Mouse (Mus musculus) embryonic facial prominence, embryonic 12.5 days (tissue): ENCODE measurements around the gene Mb21d2. TPM values are rescaled to one million over a fixed set of nuclear protein-coding genes. Genes with fewer than 3 reads are reported as not detected.

Experiments
- ATAC-seq: fragments of 200-750 bp; cut with Nextera tagmentation; 2 replicates; pipeline ENCODE4 v1.8.0; 2017; ENCODE audit not compliant: insufficient number of reproducible peaks, insufficient read depth, low FRiP score, low TSS enrichment
- H3K27ac ChIP-seq: fragments of 300-500 bp; sonication (generic); 2 replicates; pipeline ENCODE4 v1.5.1; 2016; ENCODE audit warnings: mild to moderate bottlenecking
- H3K27me3 ChIP-seq: fragments of 300-500 bp; sonication (generic); 2 replicates; pipeline ENCODE4 v1.6.1; 2016; ENCODE audit warnings: mild to moderate bottlenecking, moderate library complexity
- H3K36me3 ChIP-seq: fragments of 300-500 bp; sonication (generic); 2 replicates; pipeline ENCODE4 v1.6.1; 2016; ENCODE audit warnings: mild to moderate bottlenecking
- H3K4me1 ChIP-seq: fragments of 300-500 bp; sonication (generic); 2 replicates; pipeline ENCODE4 v1.6.1; 2016
- H3K4me2 ChIP-seq: fragments of 300-500 bp; sonication (generic); replicated peaks from 2 replicates; pipeline ENCODE4 v1.6.1; 2016; ENCODE audit warnings: mild to moderate bottlenecking, moderate library complexity
- H3K4me3 ChIP-seq: fragments of 300-500 bp; sonication (generic); 2 replicates; pipeline ENCODE4 v1.5.1; 2016; ENCODE audit warnings: mild to moderate bottlenecking
- H3K9ac ChIP-seq: fragments of 300-500 bp; sonication (generic); 2 replicates; pipeline ENCODE4 v1.6.1; 2016; ENCODE audit warnings: mild to moderate bottlenecking, moderate library complexity
- H3K9me3 ChIP-seq: fragments of 300-500 bp; sonication (generic); 2 replicates; pipeline ENCODE4 v1.6.1; 2016; ENCODE audit warnings: mild to moderate bottlenecking, moderate library complexity
- WGBS: fragments of 180-500 bp; shearing (Covaris S2); methylation state at CpG from one replicate; pipeline ENCODE4 v1.1.7; 2016; 5-methylcytosine and 5-hydroxymethylcytosine counted together
- polyA plus RNA-seq: library from polyadenylated mRNA; unstranded; fragments of >200 nt; fragmentation: Nextera tagmentation; extraction: Ambion mirVana; gene quantifications from 2 replicates; pipeline ENCODE4 v1.2.1, GENCODE M21; 2016

Gene Mb21d2
- polyA plus RNA-seq, 1 experiment from 2014 or later = 10.4 TPM

GRCm38 (mm10) chr16:28877162-28877662 is 52.3 kb downstream of the Mb21d2 start:
- Histone ChIP-seq H3K27me3 (no peaks in the 10 kb centered on the region), H3K4me3 (no peak overlapping the region), H3K27ac (no peak overlapping the region), H3K4me2 (no peak overlapping the region), H3K36me3 (no peaks in the 10 kb centered on the region), H3K9ac (no peak overlapping the region), H3K9me3 (no peaks in the 10 kb centered on the region), H3K4me1 (peaks cover 28% of the 10 kb centered on the region)
- 69% methylated on average over 9 of the region's 9 CpGs for WGBS
- no peak for ATAC-seq

GRCm38 (mm10) chr16:28873404-28873895 is 56.0 kb downstream of the Mb21d2 start:
- 85% methylated on average over 8 of the region's 8 CpGs for WGBS
- Histone ChIP-seq H3K9me3 (no peaks in the 10 kb centered on the region), H3K36me3 (no peaks in the 10 kb centered on the region), H3K4me3 (no peak overlapping the region), H3K4me2 (no peak overlapping the region), H3K9ac (no peak overlapping the region), H3K4me1 (peaks cover 21% of the 10 kb centered on the region; the same call in 1 of the 2 replicates), H3K27me3 (no peaks in the 10 kb centered on the region), H3K27ac (no peak overlapping the region)
- no peak for ATAC-seq

- Histone ChIP-seq H3K4me2 (no peak overlapping the region), H3K4me3 (no peak overlapping the region), H3K36me3 (no peaks in the 10 kb centered on the region), H3K9me3 (no peaks in the 10 kb centered on the region), H3K27me3 (no peaks in the 10 kb centered on the region), H3K27ac (no peak overlapping the region; the same call in 1 of the 2 replicates), H3K9ac (no peak overlapping the region), H3K4me1 (peaks cover 30% of the 10 kb centered on the region; the same call in 1 of the 2 replicates)
- peak; percentile 29; the same call in 1 of the 2 replicates for ATAC-seq
- WGBS = 46% methylated on average over 9 of the region's 9 CpGs
Measured at GRCm38 (mm10) chr16:28870860-28871259, 58.6 kb downstream of the Mb21d2 start.

GRCm38 (mm10) chr16:28870456-28870855 is 59.0 kb downstream of the Mb21d2 start:
- Histone ChIP-seq H3K4me2 (no peak overlapping the region), H3K9ac (no peak overlapping the region), H3K4me3 (no peak overlapping the region), H3K9me3 (no peaks in the 10 kb centered on the region), H3K27ac (no peak overlapping the region; the same call in 1 of the 2 replicates), H3K36me3 (no peaks in the 10 kb centered on the region), H3K4me1 (peaks cover 30% of the 10 kb centered on the region; the same call in 1 of the 2 replicates), H3K27me3 (no peaks in the 10 kb centered on the region)
- no peak for ATAC-seq
- WGBS = 72% methylated on average over 5 of the region's 5 CpGs

- H3K4me1 ChIP-seq = peaks cover 30% of the 10 kb centered on the region; the same call in 1 of the 2 replicates
- ATAC-seq = no peak
- no peak overlapping the region for H3K9ac ChIP-seq
- no peaks in the 10 kb centered on the region for H3K9me3 ChIP-seq
- H3K27me3 ChIP-seq = no peaks in the 10 kb centered on the region
- 60% methylated on average over 9 of the region's 9 CpGs for WGBS
- H3K4me3 ChIP-seq = no peak overlapping the region
- no peaks in the 10 kb centered on the region for H3K36me3 ChIP-seq
- no peak overlapping the region for H3K27ac ChIP-seq
- no peak overlapping the region for H3K4me2 ChIP-seq
Measured at GRCm38 (mm10) chr16:28868864-28869263, 60.6 kb downstream of the Mb21d2 start.

GRCm38 (mm10) chr16:28866584-28867295 is 62.7 kb downstream of the Mb21d2 start:
- no peak for ATAC-seq
- 49% methylated on average over 8 of the region's 8 CpGs for WGBS
- H3K27ac ChIP-seq = peak overlapping the region; percentile 32; the same call in 1 of the 2 replicates

GRCm38 (mm10) chr16:28863616-28864015 is 65.9 kb downstream of the Mb21d2 start:
- H3K27ac ChIP-seq = no peak overlapping the region
- WGBS = 80% methylated on average over 6 of the region's 6 CpGs
- no peak for ATAC-seq
- no peaks in the 10 kb centered on the region for H3K9me3 ChIP-seq
- no peak overlapping the region for H3K4me3 ChIP-seq
- no peaks in the 10 kb centered on the region for H3K27me3 ChIP-seq
- no peak overlapping the region for H3K4me2 ChIP-seq
- peaks cover 31% of the 10 kb centered on the region for H3K4me1 ChIP-seq
- no peak overlapping the region for H3K9ac ChIP-seq
- H3K36me3 ChIP-seq = no peaks in the 10 kb centered on the region

More at GRCm38 (mm10) chr16:28866584-28867295, 62.7 kb downstream of the Mb21d2 start:
- Histone ChIP-seq H3K27me3 (no peaks in the 10 kb centered on the region), H3K9me3 (no peaks in the 10 kb centered on the region), H3K9ac (no peak overlapping the region), H3K4me1 (peaks cover 37% of the 10 kb centered on the region), H3K4me3 (no peak overlapping the region), H3K4me2 (no peak overlapping the region), H3K36me3 (no peaks in the 10 kb centered on the region)

- WGBS = 31% methylated on average over 7 of the region's 7 CpGs
- no peak overlapping the region; the same call in 1 of the 2 replicates for H3K4me2 ChIP-seq
- H3K4me3 ChIP-seq = no peak overlapping the region
- no peaks in the 10 kb centered on the region for H3K27me3 ChIP-seq
- H3K27ac ChIP-seq = no peak overlapping the region
- no peak for ATAC-seq
- no peaks in the 10 kb centered on the region for H3K36me3 ChIP-seq
- no peak overlapping the region for H3K9ac ChIP-seq
- H3K4me1 ChIP-seq = peaks cover 30% of the 10 kb centered on the region
- H3K9me3 ChIP-seq = no peaks in the 10 kb centered on the region
Measured at GRCm38 (mm10) chr16:28862093-28862492, 67.4 kb downstream of the Mb21d2 start.

GRCm38 (mm10) chr16:28859678-28860077 is 69.8 kb downstream of the Mb21d2 start:
- Histone ChIP-seq H3K4me2 (no peak overlapping the region), H3K9ac (no peak overlapping the region), H3K27me3 (no peaks in the 10 kb centered on the region), H3K36me3 (no peaks in the 10 kb centered on the region), H3K4me3 (no peak overlapping the region), H3K27ac (no peak overlapping the region), H3K9me3 (no peaks in the 10 kb centered on the region), H3K4me1 (peaks cover 21% of the 10 kb centered on the region)
- WGBS = 31% methylated on average over 7 of the region's 7 CpGs
- no peak for ATAC-seq

- no peak overlapping the region for H3K4me3 ChIP-seq
- 79% methylated on average over 7 of the region's 7 CpGs for WGBS
- H3K27me3 ChIP-seq = no peaks in the 10 kb centered on the region
- H3K36me3 ChIP-seq = no peaks in the 10 kb centered on the region
- ATAC-seq = no peak
- H3K4me1 ChIP-seq = peaks cover 21% of the 10 kb centered on the region
- no peaks in the 10 kb centered on the region for H3K9me3 ChIP-seq
- H3K9ac ChIP-seq = no peak overlapping the region
- H3K4me2 ChIP-seq = no peak overlapping the region
- no peak overlapping the region for H3K27ac ChIP-seq
Measured at GRCm38 (mm10) chr16:28859009-28859288, 70.5 kb downstream of the Mb21d2 start.

GRCm38 (mm10) chr16:28858210-28859008 is 71.1 kb downstream of the Mb21d2 start:
- peaks cover 21% of the 10 kb centered on the region for H3K4me1 ChIP-seq
- H3K9me3 ChIP-seq = no peaks in the 10 kb centered on the region
- no peak overlapping the region for H3K9ac ChIP-seq
- peaks cover 4% of the 10 kb centered on the region; the same call in 1 of the 2 replicates for H3K36me3 ChIP-seq
- H3K27ac ChIP-seq = no peak overlapping the region
- H3K4me2 ChIP-seq = no peak overlapping the region
- no peaks in the 10 kb centered on the region for H3K27me3 ChIP-seq
- 81% methylated on average over 18 of the region's 18 CpGs for WGBS
- H3K4me3 ChIP-seq = no peak overlapping the region
- ATAC-seq = no peak
